Mouse (Mus musculus) cerebellum, adult 2 months (tissue): ENCODE data around the gene Slc38a10.

Experiments
- CTCF ChIP-seq: fragments of 200-500 bp; IDR thresholded peaks from 2 replicates; pipeline ENCODE4 v1.5.1; 2011; ENCODE audit warnings: low read depth, mild to moderate bottlenecking, control low read depth, low read length, moderate library complexity, borderline replicate concordance; ENCODE audit not compliant: insufficient read depth
- POLR2A ChIP-seq: fragments of 200-500 bp; IDR thresholded peaks from 2 replicates; pipeline ENCODE4 v1.6.1; 2011; ENCODE audit warnings: low read length, control low read depth, borderline replicate concordance; ENCODE audit not compliant: insufficient read depth

DNA sequence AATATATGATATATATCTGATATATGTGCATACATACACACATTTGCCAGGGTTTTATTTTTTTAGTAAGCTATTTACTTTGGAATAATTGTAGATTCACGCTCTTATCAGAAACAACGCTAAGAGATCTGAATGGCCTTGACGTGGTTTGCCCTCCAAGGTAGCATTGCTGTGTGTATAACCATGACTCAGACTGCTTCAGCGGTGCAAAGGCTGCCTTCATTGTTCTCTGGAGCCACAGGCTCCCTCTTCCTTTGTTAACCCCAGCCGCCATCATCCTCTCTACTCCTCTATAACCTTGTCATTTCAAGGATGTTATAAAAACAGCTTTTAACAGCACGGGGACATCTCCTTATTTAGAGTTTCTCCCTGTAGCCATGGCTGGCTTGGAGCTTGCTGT lies 49.5 kb upstream of the Slc38a10 start:
- TF ChIP-seq CTCF (no peak), POLR2A (no peak)
